Mouse (Mus musculus) embryonic facial prominence, embryonic 10.5 days (tissue): ENCODE results near the gene Fjx1. TPM values are rescaled to one million over a fixed set of nuclear protein-coding genes. Genes with fewer than 3 reads are reported as not detected.

Experiments
- DNase-seq: peaks from one replicate; pipeline ENCODE4 v3.0.0-alpha.2; 2017; ENCODE audit warnings: low spot score
- H3K27ac ChIP-seq: fragments of 300-500 bp; sonication (generic); replicated peaks from 2 replicates; pipeline ENCODE4 v1.5.1; 2016; ENCODE audit warnings: mild to moderate bottlenecking
- H3K27me3 ChIP-seq: fragments of 300-500 bp; sonication (generic); replicated peaks from 2 replicates; pipeline ENCODE4 v1.6.1; 2016; ENCODE audit warnings: low read depth, mild to moderate bottlenecking; ENCODE audit not compliant: poor library complexity, severe bottlenecking
- H3K36me3 ChIP-seq: fragments of 300-500 bp; sonication (generic); replicated peaks from 2 replicates; pipeline ENCODE4 v1.6.1; 2016; ENCODE audit warnings: mild to moderate bottlenecking, moderate library complexity
- H3K4me1 ChIP-seq: fragments of 300-500 bp; sonication (generic); 2 replicates; pipeline ENCODE4 v1.6.1; 2016
- H3K4me3 ChIP-seq: fragments of 300-500 bp; sonication (generic); 2 replicates; pipeline ENCODE4 v1.5.1; 2016; ENCODE audit warnings: mild to moderate bottlenecking, moderate library complexity
- H3K9me3 ChIP-seq: fragments of 300-500 bp; sonication (generic); 2 replicates; pipeline ENCODE4 v1.6.1; 2016; ENCODE audit warnings: mild to moderate bottlenecking
- WGBS: fragments of 180-500 bp; shearing (Covaris S2); methylation state at CpG from one replicate; pipeline ENCODE4 v1.1.7; 2016; 5-methylcytosine and 5-hydroxymethylcytosine counted together
- polyA plus RNA-seq: library from polyadenylated mRNA; unstranded; fragments of >200 nt; fragmentation: Nextera tagmentation; extraction: Ambion mirVana; gene quantifications from 2 replicates; pipeline ENCODE4 v1.2.1, GENCODE M21; 2016

Gene Fjx1
- polyA plus RNA-seq, 1 experiment from 2014 or later = 9.9 TPM

- Histone ChIP-seq H3K27ac (no peak overlapping the region), H3K27me3 (no peaks in the 10 kb centered on the region), H3K9me3 (no peaks in the 10 kb centered on the region), H3K36me3 (no peaks in the 10 kb centered on the region), H3K4me1 (peaks cover 26% of the 10 kb centered on the region), H3K4me3 (no peak overlapping the region)
- WGBS = 80% methylated on average over 4 of the region's 4 CpGs
- DNase-seq = no peak
Measured at GRCm38 (mm10) chr2:102410615-102411014, 41.7 kb downstream of the Fjx1 start.

GRCm38 (mm10) chr2:102409741-102410140 is 42.6 kb downstream of the Fjx1 start:
- WGBS = 91% methylated on average over 3 of the region's 3 CpGs
- Histone ChIP-seq H3K27ac (no peak overlapping the region), H3K4me3 (no peak overlapping the region), H3K27me3 (no peaks in the 10 kb centered on the region), H3K36me3 (no peaks in the 10 kb centered on the region), H3K9me3 (no peaks in the 10 kb centered on the region), H3K4me1 (peaks cover 26% of the 10 kb centered on the region)
- no peak for DNase-seq

- H3K9me3 ChIP-seq = no peaks in the 10 kb centered on the region
- H3K36me3 ChIP-seq = no peaks in the 10 kb centered on the region
- WGBS = 36% methylated on average over 14 of the region's 14 CpGs
- DNase-seq = peak; percentile 50
- H3K4me1 ChIP-seq = peaks cover 26% of the 10 kb centered on the region
- no peaks in the 10 kb centered on the region for H3K27me3 ChIP-seq
- H3K4me3 ChIP-seq = peak within 1 kb of the TSS; percentile 30
- H3K27ac ChIP-seq = 0 out of 2 replicates have a peak within 1 kb of the TSS, but pooled peaks have one; percentile 30
Measured at GRCm38 (mm10) chr2:102407363-102408184, 44.7 kb downstream of the Fjx1 start, which contains the start of gene Trim44. Trim44 (minus strand) TSS chr2:102407828.

- Histone ChIP-seq H3K4me3 (no peak overlapping the region), H3K36me3 (no peaks in the 10 kb centered on the region), H3K9me3 (no peaks in the 10 kb centered on the region), H3K27me3 (no peaks in the 10 kb centered on the region), H3K27ac (no peak overlapping the region), H3K4me1 (peaks cover 26% of the 10 kb centered on the region)
- DNase-seq = no peak
- WGBS = 74% methylated on average over 4 of the region's 4 CpGs
Measured at GRCm38 (mm10) chr2:102406324-102407304, 45.7 kb downstream of the Fjx1 start.

GRCm38 (mm10) chr2:102403982-102404381 is 48.3 kb downstream of the Fjx1 start:
- no peaks in the 10 kb centered on the region for H3K27me3 ChIP-seq
- H3K4me3 ChIP-seq = no peak overlapping the region
- WGBS = 81% methylated on average over 5 of the region's 5 CpGs
- no peaks in the 10 kb centered on the region for H3K9me3 ChIP-seq
- no peak for DNase-seq
- H3K4me1 ChIP-seq = peaks cover 50% of the 10 kb centered on the region
- peaks cover 5% of the 10 kb centered on the region; the same call in 1 of the 2 replicates for H3K36me3 ChIP-seq
- no peak overlapping the region for H3K27ac ChIP-seq

- no peaks in the 10 kb centered on the region for H3K9me3 ChIP-seq
- no peak for DNase-seq
- 87% methylated on average over 4 of the region's 4 CpGs for WGBS
- H3K4me3 ChIP-seq = no peak overlapping the region
- no peaks in the 10 kb centered on the region for H3K27me3 ChIP-seq
- peaks cover 46% of the 10 kb centered on the region for H3K4me1 ChIP-seq
- no peak overlapping the region for H3K27ac ChIP-seq
- peaks cover 5% of the 10 kb centered on the region; the same call in 1 of the 2 replicates for H3K36me3 ChIP-seq
Measured at GRCm38 (mm10) chr2:102403306-102403705, 49.0 kb downstream of the Fjx1 start.

GRCm38 (mm10) chr2:102401352-102401692 is 51.0 kb downstream of the Fjx1 start:
- peak overlapping the region; percentile 97 for H3K27ac ChIP-seq
- no peak for DNase-seq
- no peaks in the 10 kb centered on the region for H3K9me3 ChIP-seq
- peaks cover 5% of the 10 kb centered on the region; the same call in 1 of the 2 replicates for H3K36me3 ChIP-seq
- H3K27me3 ChIP-seq = no peaks in the 10 kb centered on the region
- peak overlapping the region; percentile 75 for H3K4me3 ChIP-seq
- 32% methylated on average over 6 of the region's 6 CpGs for WGBS
- H3K4me1 ChIP-seq = peaks cover 26% of the 10 kb centered on the region

- Histone ChIP-seq H3K9me3 (no peaks in the 10 kb centered on the region), H3K27me3 (no peaks in the 10 kb centered on the region), H3K4me1 (peaks cover 23% of the 10 kb centered on the region), H3K36me3 (peaks cover 5% of the 10 kb centered on the region; the same call in 1 of the 2 replicates), H3K4me3 (peak overlapping the region; percentile 75), H3K27ac (peak overlapping the region; percentile 97)
- WGBS = under 1% methylated on average over 94 of the region's 94 CpGs
- peak; percentile 82 for DNase-seq
Measured at GRCm38 (mm10) chr2:102400605-102401351, 51.5 kb downstream of the Fjx1 start.

GRCm38 (mm10) chr2:102399864-102400604 is 52.3 kb downstream of the Fjx1 start:
- 39% methylated on average over 48 of the region's 48 CpGs for WGBS
- DNase-seq = no peak
- H3K27me3 ChIP-seq = no peaks in the 10 kb centered on the region

More at GRCm38 (mm10) chr2:102399864-102400604, 52.3 kb downstream of the Fjx1 start:
- no peaks in the 10 kb centered on the region for H3K9me3 ChIP-seq
- H3K4me3 ChIP-seq = peak overlapping the region; percentile 75
- peaks cover 23% of the 10 kb centered on the region for H3K4me1 ChIP-seq
- peaks cover 5% of the 10 kb centered on the region; the same call in 1 of the 2 replicates for H3K36me3 ChIP-seq
- peak overlapping the region; percentile 97 for H3K27ac ChIP-seq
